Mouse (Mus musculus) gastrocnemius, adult 18-20 months (tissue): Measurements from ENCODE around the gene Ak5. TPM values are rescaled to one million over a fixed set of nuclear protein-coding genes. Genes with fewer than 3 reads are reported as not detected.

ENCODE experiments used
- DNase-seq: peaks from one replicate; pipeline ENCODE4 v3.0.0; 2021; ENCODE audit warnings: low spot score
- total RNA-seq, 2 experiments: library from RNA; stranded (reverse); gene quantifications; 2 replicates each; pipeline ENCODE4 v1.2.3; 2021

Ak5 gene
- total RNA-seq, 2 experiments from 2014 or later: 0.24 to 0.32 TPM

GRCm38 (mm10) chr3:152568455-152569241 is 99.5 kb downstream of the Ak5 start:
- no peak for DNase-seq

- no peak for DNase-seq
These were observed 103.5 kb downstream of the Ak5 start for GRCm38 (mm10) chr3:152564516-152565113.

DNA sequence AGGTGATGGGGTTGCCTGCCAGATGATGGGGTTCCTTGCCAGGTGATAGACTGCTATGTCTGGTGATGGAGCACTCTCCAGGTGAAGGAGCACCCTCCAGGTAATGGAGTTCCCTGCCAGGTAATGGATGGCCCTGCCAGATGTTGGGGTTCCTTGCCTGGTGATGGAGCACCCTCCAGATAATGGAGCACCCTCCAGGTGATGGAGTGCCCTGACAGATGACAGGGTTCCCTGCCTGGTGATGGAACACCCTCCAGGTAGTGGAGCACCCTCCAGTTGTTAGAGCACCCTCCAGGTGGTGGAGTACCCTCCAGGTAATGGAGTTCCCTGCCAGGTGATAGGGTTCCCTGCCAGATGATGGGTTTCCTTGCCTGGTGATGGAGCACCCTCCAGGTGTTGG is 104.3 kb downstream of the Ak5 start:
- no peak for DNase-seq

GRCm38 (mm10) chr3:152561708-152562107 is 106.5 kb downstream of the Ak5 start:
- DNase-seq: no peak

- DNase-seq: no peak
These were observed 108.9 kb downstream of the Ak5 start for GRCm38 (mm10) chr3:152559295-152559694.

- DNase-seq: no peak
These were observed 110.1 kb downstream of the Ak5 start for GRCm38 (mm10) chr3:152558106-152558505.

DNA sequence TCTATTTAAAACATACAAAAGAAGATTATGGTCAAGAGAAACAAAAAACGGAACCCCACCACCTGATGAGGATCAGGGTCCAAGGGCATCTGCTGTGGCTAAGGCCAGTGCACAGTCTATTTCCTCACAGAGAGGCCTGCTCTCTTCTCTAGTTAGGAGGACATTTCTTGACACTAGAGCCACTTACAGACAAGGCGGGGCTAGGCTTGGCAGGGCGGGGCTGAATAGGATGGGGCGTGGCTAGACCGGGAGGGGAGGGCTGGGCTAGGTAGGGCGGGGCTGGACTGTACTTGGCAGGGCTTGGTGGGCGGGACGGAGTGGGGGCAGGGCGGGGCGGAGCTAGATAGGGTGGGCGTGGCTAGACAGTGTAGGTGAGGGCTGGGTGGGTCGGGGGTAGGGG is 110.5 kb downstream of the Ak5 start:
- DNase-seq: no peak

GRCm38 (mm10) chr3:152556919-152557318 is 111.2 kb downstream of the Ak5 start:
- DNase-seq: no peak

DNA sequence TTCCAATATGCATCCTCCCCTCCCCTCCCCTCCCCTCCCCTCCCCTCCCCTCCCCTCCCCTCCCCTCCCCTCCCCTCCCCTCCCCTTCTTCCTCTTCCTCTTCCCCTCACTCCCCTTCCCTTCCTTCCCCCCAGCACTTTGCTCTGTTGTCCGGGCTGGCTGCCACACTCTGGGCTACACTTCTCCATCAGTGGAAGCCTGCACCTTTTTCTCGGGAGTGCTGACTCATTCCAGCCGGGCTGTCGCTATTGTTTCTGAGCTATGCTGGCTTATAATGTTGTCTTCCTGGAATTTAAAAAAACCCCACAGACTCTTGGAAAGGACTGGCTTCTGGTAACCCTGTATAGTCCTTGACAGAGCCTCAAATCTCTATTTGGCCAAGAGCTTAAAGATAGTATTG is 111.7 kb downstream of the Ak5 start:
- DNase-seq: no peak

DNA sequence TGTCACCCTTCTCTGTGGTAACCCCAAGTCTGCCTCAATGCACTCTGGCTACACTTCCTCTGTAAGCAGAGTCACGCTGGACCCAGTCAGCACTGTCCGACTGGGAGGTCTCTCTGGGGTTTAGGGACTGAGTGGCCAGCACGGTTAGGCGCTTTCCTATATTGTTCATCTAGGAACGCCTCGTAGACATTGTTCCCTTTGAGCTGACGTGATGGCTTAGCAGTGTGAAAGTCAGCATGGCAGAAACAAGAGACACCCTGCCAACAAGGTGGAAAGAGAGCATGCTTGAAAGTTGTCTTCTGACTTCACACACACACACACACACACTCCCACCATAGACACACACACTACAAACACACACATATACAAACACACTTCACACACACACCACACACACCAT is 112.9 kb downstream of the Ak5 start:
- DNase-seq: no peak

DNA sequence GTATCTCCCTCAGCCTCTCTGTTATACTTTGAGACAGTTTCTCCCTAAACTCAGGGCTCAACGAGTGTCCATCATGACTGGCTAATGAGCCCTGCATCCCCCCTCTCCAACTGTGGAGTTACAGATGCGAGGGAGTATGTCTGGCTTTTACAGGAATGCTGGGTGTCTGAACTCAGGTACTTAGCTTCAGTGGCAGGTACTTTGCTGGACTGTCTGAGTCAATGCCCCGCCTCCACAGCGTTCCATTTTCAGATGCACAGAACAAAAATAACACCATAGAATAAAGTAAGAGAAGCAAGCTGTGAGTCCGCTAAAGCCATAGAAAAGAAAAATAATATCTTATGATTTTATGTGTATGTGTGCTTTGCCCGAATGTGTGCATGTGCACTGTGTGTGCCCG is 113.8 kb downstream of the Ak5 start:
- DNase-seq: no peak

DNA sequence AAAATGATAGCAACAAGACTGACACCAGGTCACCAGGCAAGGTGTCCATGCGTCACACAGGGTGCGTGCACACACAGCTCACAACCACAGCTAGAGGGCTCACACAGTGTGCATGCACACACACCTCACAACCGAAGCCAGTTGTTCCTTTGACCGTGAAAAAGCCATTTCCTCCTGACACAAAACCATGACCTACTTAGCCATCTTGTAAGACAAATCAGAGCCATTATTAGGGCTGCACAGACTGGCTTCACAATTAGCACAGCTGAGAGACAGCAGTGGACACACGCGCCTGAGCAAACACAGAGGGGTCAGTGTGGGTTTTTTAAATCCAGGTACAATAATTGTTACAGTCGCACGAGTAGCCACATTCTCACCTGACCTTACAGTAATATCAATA is 115.5 kb downstream of the Ak5 start:
- DNase-seq: no peak

DNA sequence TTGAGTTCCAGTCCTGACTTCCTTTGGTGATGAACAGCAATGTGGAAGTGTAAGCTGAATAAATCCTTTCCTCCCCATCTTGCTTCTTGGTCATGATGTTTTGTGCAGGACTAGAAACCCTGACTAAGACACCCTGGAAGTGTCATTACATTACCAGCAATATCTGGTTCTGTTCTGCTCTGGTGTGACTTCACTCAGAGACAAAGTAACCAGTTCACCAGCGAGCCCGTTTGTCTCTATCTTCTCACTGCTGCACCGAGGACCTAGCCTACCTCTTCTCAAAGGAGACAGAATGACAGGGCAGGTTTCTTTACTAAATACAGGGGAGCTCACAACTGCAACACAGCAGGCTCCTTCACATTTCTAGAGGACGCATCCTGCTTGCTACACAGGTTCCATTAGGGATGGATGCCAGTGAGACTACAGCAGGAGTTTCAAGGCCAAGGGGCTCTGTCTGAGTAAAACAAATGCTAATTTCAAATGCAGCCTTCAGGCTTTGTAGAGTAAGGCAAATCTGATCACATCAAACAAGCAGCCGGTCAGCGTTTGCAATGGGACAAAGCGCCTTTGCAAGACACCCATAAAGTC is 117.5 kb downstream of the Ak5 start:
- no peak for DNase-seq

DNA sequence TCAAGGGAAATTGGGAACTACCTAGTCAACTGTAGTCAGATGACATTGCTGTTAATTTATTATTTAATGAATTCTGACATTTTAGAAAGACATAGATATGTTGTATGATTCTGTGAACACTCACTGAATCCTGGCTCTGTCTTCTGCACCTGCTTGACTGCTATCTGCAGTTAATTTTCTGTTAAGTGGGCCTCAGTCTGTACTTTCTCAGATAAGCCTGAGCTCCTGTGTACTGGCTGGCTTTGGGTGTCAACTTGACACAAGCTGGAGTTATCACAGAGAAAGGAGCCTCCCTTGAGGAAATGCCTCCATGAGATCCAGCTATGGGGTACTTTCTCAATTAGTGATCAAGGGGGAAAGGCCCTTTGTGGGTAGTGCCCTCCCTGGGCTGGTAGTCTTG is 118.1 kb downstream of the Ak5 start:
- no peak for DNase-seq

GRCm38 (mm10) chr3:152544921-152545320 is 123.2 kb downstream of the Ak5 start:
- DNase-seq: no peak

GRCm38 (mm10) chr3:152542298-152542697 is 125.9 kb downstream of the Ak5 start:
- no peak for DNase-seq

DNA sequence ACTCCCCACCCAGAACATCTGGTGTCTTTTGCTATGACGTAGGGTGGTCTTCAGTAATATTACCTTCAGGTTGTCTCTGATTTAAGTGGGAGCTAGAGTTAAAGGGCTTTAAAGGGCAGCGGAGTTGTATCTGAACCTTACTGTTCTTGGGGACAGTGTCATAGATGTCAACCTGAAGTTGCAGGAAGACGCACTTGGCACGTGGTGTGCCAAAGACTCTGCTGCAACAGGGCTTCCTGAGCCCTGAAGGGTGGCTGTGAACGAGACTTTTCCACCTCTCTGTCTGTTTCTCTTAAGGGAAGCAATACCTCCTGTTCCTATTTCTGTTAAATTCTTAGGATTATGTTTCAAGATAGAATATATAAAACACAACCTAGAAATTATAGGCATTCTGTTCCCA is 137.8 kb downstream of the Ak5 start:
- no peak for DNase-seq

DNA sequence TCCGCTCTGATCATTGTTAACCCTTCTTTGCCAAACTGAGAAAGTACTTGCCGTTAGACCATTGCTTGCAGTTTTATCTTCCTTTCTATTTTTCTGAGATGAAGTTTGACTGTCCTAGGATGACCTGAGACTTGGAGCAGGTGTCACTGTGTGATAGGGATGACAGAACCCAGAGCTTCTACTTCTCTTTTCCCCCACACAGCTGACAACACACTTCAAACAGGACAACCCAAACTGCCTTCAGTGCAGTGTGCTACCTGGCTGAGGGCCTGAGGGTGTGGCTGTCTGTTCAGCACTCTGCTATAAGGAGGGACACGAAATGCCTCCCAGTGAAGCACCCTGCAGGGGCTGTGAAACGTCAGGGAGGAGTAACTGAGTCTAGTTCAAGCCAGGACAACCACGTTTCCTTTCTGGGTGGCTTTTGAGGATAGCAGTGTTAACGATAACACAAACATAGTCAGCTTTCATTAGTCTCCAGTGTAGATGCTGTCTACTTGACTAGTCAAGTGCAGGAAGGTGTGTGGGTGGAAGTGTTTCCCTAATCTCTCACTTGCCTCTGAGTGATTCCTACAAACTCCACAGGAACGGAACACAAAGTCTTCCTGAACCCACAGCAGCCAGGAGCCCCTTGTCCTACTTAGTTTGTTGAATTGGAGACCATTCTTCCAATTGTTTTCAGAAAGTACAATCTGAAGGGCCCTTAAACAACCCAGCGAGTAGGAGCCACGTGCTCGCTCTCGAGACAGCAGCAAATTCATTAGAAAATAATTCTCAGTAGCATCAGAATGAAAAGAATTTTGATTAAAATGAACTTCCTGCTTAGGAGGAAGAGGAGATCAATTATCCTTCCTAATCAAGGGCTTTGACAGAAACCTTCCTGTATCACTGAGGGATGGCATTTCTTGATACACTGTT is 138.8 kb downstream of the Ak5 start:
- DNase-seq: no peak

DNA sequence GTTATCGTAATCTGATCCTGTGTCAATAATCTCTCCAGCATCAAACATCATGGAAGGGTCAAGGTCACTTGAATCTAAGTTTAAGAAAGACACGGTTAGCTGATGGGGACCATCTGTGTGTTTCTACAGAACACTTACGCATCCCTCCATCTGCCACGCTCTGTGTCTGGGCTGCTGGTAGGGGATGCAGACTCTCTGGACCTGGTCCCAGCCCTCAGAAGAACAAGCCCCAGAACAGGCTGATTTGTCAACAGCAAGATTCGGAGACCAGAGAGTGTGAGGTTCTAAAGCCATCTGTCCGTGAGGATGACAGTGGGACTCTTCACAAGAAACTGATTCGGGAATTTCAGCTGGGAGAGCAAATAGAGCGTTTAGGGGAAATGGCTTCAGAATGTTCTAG is 141.4 kb downstream of the Ak5 start:
- no peak for DNase-seq

DNA sequence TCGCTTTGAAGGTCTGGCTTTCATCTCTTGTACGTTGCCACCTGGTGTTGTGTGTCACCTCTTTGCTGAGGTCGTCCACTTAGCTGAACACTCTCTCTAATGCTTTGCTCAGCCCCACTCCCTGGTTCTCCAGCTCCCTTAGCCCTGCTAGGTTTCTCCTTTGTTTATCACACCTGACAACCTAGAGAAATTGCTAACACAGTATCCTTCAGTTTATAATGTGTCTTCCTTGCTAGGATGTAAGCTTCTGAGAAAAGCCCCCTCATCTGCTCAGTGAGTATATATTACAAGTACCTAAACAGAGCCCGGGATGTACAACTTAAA is 144.9 kb downstream of the Ak5 start:
- no peak for DNase-seq

DNA sequence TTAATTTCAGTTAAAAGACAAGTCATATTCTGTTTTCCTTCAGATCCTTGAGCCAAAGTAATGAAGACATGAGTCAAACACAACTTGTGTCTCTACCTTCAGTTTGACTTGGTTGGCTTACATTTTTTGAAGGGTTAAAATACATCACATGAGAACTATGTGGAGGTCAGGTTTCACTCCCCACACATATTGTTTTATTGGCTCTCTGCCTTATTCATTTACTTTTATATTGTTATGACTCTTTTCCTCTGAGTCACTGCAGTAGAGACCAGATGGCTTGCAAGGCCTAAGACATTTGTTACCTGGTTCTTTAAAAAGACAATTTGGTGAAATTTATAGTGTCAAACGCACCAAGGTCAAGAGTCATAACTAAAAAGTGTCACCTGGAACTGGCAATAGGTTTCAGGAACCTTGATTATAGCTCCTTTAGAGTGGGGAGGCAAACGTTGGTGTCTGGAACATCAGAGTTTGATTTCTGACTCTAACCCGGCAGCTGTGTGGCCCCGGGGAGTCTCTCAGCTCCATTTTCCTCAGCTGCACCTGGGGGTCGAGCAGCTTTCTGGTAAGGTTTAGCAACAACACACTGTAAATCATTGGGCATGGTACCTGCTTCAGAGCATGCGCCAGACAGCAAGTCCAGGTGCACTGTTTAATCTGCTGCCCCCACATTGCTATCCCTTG is 145.4 kb downstream of the Ak5 start:
- no peak for DNase-seq

DNA sequence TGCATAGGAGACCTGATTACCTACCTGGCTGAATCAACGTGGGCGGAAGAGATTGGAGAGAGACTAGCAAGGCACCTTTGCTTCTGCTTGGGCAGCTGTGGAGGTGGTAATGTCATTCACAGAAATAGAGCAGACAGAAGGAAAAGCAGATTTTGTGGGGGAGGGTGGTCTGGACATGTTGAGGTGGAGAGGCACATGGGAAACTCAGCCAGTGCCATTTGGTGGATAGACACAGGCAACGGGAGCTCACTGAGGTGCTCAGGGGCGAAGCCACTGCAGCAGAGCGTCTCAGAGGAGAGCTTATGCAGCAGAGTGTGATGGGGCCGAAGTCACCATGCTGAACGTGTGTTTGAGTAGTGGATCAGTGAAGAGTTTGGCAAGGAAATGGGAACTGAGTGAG is 147.1 kb downstream of the Ak5 start:
- no peak for DNase-seq
